Mouse (Mus musculus) bone marrow, adult 2 months (tissue): ENCODE data around the gene Mex3a. TPM values are rescaled to one million over a fixed set of nuclear protein-coding genes. Genes with fewer than 3 reads are reported as not detected.
"Not testable (repeated sequence)": the region's sequence is repeated elsewhere in the genome, so short reads cannot be mapped to it uniquely, and the experiment has no call there.

ENCODE experiments used
- H3K27ac ChIP-seq: fragments of 200-500 bp; 2 replicates; pipeline ENCODE4 v1.5.1; 2012; ENCODE audit warnings: low read depth, mild to moderate bottlenecking, control low read depth, inconsistent platforms, low read length; ENCODE audit not compliant: control insufficient read depth, poor library complexity, insufficient read depth
- H3K4me1 ChIP-seq: fragments of 200-500 bp; 2 replicates; pipeline ENCODE4 v1.6.1; 2011; ENCODE audit warnings: low read length; ENCODE audit not compliant: control insufficient read depth, insufficient read depth
- H3K4me3 ChIP-seq: fragments of 200-500 bp; replicated peaks from 2 replicates; pipeline ENCODE3; 2011; ENCODE audit warnings: mild to moderate bottlenecking, low read depth, low read length, control low read depth; ENCODE audit not compliant: control insufficient read depth
- CTCF ChIP-seq: fragments of 200-500 bp; IDR thresholded peaks from 2 replicates; pipeline ENCODE4 v1.5.1; 2011; ENCODE audit warnings: low read length, control low read depth; ENCODE audit not compliant: control insufficient read depth, insufficient read depth
- POLR2A ChIP-seq: fragments of 200-500 bp; IDR thresholded peaks from 2 replicates; pipeline ENCODE4 v1.6.1; 2011; ENCODE audit warnings: low read depth, mild to moderate bottlenecking, control low read depth, low read length, borderline replicate concordance; ENCODE audit not compliant: control insufficient read depth
- WGBS: fragments of 180-500 bp; shearing (Covaris S2); methylation state at CpG from one replicate; pipeline ENCODE4 v1.1.7; 2018; 5-methylcytosine and 5-hydroxymethylcytosine counted together
- polyA plus RNA-seq: library from polyadenylated mRNA; stranded (reverse); fragments of >200 nt; gene quantifications from 2 replicates; pipeline ENCODE4 v1.2.4, GENCODE M21; 2011; ENCODE audit warnings: low replicate concordance; ENCODE audit not compliant: missing spikeins, insufficient read depth, insufficient read length

Mex3a gene
- polyA plus RNA-seq, 1 experiment, result 2.2 TPM

- Histone ChIP-seq H3K4me3 (no peak overlapping the region), H3K27ac (no peak overlapping the region), H3K4me1 (peaks cover 2% of the 10 kb centered on the region)
- WGBS, result 75% methylated on average over 1 of the region's 1 CpGs
- no peak for TF ChIP-seq POLR2A
- TF ChIP-seq CTCF, result no peak
These were observed 39.7 kb downstream of the Mex3a start for GRCm38 (mm10) chr3:88571856-88572255.

GRCm38 (mm10) chr3:88572835-88573234 lies 40.6 kb downstream of the Mex3a start:
- 88% methylated on average over 2 of the region's 2 CpGs for WGBS
- TF ChIP-seq POLR2A (no peak), CTCF (no peak)

GRCm38 (mm10) chr3:88573810-88574209 lies 41.6 kb downstream of the Mex3a start:
- 73% methylated on average over 2 of the region's 2 CpGs for WGBS
- peaks cover under 1% of the 10 kb centered on the region; the same call in 1 of the 2 replicates for H3K4me1 ChIP-seq
- TF ChIP-seq POLR2A (no peak), CTCF (no peak)
- no peak overlapping the region for H3K27ac ChIP-seq
- no peak overlapping the region for H3K4me3 ChIP-seq

More at GRCm38 (mm10) chr3:88572835-88573234, 40.6 kb downstream of the Mex3a start:
- Histone ChIP-seq H3K4me1 (peaks cover 2% of the 10 kb centered on the region), H3K27ac (no peak overlapping the region), H3K4me3 (no peak overlapping the region)

- peaks cover 1% of the 10 kb centered on the region; the same call in 1 of the 2 replicates for H3K4me1 ChIP-seq
- WGBS, result 73% methylated on average over 3 of the region's 3 CpGs
- TF ChIP-seq POLR2A (no peak), CTCF (no peak)
- no peak within 1 kb of the TSS for H3K27ac ChIP-seq
- no peak within 1 kb of the TSS for H3K4me3 ChIP-seq
These were observed 43.3 kb downstream of the Mex3a start, which contains the start of gene Ssr2 for GRCm38 (mm10) chr3:88575540-88575939. Ssr2 (plus strand) TSS chr3:88575876.

- WGBS, result 86% methylated on average over 5 of the region's 5 CpGs
- H3K27ac ChIP-seq, H3K4me3 ChIP-seq, H3K4me1 ChIP-seq: not testable (repeated sequence)
These were observed 45.7 kb downstream of the Mex3a start for GRCm38 (mm10) chr3:88577846-88578245.

- WGBS, result 45% methylated on average over 8 of the region's 8 CpGs
- H3K27ac ChIP-seq, result no peak overlapping the region
- TF ChIP-seq POLR2A (no peak), CTCF (no peak)
These were observed 46.6 kb downstream of the Mex3a start for GRCm38 (mm10) chr3:88578498-88579424.

GRCm38 (mm10) chr3:88579454-88580117 lies 47.4 kb downstream of the Mex3a start:
- under 1% methylated on average over 34 of the region's 34 CpGs for WGBS
- peak overlapping the region; percentile 61 for H3K27ac ChIP-seq
- peak overlapping the region; percentile 92 for H3K4me3 ChIP-seq
- TF ChIP-seq POLR2A (peak; percentile 66; the same call in 1 of the 2 replicates), CTCF (no peak)
- peaks cover 1% of the 10 kb centered on the region; the same call in 1 of the 2 replicates for H3K4me1 ChIP-seq

More at GRCm38 (mm10) chr3:88578498-88579424, 46.6 kb downstream of the Mex3a start:
- Histone ChIP-seq H3K4me3 (no peak overlapping the region), H3K4me1 (peaks cover 1% of the 10 kb centered on the region; the same call in 1 of the 2 replicates)

GRCm38 (mm10) chr3:88585769-88586168 lies 53.6 kb downstream of the Mex3a start:
- no peaks in the 10 kb centered on the region for H3K4me1 ChIP-seq
- TF ChIP-seq POLR2A, result no peak
- no peak for TF ChIP-seq CTCF
- H3K27ac ChIP-seq, result no peak overlapping the region
- H3K4me3 ChIP-seq, result no peak overlapping the region
- WGBS, result 93% methylated on average over 6 of the region's 6 CpGs
